Mouse (Mus musculus): Measurements from ENCODE around the gene Tgfb1i1. TPM values are rescaled to one million over a fixed set of nuclear protein-coding genes. Genes with fewer than 3 reads are reported as not detected.

The Tgfb1i1 gene
- total RNA-seq, 2 experiments from 2014 or later: 21.6 to 22.8 TPM

GRCm38 (mm10) chr7:128284047-128284446 lies 37.4 kb downstream of the Tgfb1i1 start:
- no peak for DNase-seq (ENCODE audit: low spot score in 2 of 2)

DNA sequence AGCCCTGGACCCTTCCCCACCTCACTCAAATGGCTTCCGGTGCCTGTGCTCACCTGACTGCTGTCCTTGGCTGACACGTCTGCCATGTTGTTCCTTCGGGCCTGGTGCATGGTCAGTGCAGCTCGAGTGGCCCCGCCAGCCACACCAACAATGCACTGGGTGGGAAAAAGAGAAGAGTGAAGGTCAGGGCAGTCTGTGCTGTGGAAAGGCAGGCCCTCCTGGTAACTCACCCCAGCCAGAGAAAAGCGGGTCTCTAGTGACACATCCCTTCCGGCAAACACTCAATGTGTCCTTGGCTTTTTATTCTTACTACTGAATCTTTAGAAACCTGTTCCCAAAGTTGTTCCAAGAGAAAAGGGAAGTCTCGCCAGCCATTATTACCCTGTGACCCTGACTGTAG lies 38.4 kb downstream of the Tgfb1i1 start:
- DNase-seq (ENCODE audit: low spot score in 2 of 2): no peak

DNA sequence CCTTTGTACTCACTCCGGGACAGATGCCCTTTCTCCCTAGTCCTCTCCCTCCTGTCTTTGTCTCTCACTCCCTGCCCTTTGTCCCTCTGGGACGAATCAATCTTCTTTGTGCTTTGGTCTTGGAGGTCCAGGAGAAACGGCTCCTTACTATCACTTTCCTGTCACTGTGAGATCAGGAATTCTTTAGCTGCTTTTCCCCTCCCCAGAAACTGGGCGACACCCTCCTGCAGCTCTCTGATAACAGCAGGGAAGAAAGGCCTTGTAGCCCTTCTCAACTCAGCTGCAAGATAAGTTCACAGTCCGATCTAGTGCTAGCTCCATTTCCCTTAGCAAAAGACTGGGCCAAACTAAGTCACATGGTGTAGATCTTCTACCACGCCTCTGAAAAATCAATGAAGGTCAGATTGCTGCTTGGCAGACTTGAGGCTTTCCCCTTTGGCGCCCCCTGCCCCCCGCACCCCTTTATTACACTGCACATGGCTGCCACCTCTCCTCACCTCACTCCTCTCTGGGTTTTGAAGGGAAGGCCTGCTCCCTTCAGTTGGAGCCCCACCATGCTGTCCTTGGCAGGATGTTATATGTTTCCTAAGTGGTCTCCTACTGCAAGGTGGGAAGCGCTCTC lies 42.4 kb downstream of the Tgfb1i1 start:
- DNase-seq (ENCODE audit: low spot score in 2 of 2): no peak

DNA sequence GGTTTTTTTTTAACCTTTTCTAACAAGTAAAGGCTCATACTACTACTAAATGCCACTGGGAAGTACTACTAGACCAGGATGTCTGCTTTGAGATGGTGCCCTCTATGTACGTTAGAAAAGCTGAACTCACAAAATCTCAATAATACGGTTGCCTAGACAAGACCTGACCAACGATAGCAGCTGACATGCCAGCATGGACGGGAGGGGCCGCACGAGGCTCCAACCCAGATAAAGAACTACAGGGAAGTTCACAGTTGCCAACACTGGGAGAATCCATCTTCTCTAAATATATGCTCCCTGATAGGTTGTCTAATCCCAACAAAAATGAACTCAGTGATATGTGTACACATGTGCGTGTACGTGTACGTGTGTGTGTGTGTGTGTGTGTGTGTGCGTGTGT lies 48.2 kb downstream of the Tgfb1i1 start:
- no peak for DNase-seq (ENCODE audit: low spot score in 2 of 2)

DNA sequence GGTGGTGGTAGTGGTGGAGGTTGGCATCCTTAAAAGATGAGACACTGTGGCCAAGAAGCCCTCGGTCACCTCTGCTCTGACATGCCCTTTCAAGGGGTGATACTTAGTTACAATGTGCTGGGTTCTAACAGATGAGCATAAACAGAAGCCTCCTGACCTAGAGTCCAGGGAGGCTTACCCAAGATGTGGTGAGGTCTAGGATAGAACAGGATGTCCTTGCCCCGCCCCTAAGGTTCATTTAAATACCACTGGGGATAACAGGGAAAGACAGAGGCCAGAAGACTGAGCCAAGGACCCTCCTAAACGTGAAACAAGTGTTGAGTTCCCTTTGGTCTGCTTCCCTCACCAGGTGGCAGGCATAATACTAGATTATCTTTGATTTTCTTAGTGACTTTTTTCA lies 49.9 kb downstream of the Tgfb1i1 start:
- no peak for DNase-seq (ENCODE audit: low spot score in 2 of 2)

DNA sequence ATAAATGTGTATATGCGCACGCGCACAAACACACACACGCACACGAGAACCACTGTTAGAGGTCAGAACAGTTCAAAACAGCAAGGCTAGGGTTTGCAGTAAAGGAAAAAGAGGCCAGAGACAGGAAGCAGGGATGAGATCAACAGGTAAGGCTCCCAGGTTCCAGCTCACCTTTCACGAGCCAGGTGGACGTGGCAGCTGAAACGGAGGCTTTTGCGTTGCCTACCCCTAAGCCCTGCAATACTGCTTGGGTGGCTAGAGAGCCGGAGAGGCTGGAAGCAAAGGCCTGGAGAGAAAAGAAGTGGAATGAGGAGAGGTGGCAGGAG lies 50.6 kb downstream of the Tgfb1i1 start:
- no peak for DNase-seq (ENCODE audit: low spot score in 2 of 2)

GRCm38 (mm10) chr7:128297617-128298480 lies 51.2 kb downstream of the Tgfb1i1 start, which contains the start of gene BC017158:
Gene BC017158, minus strand, starts transcription at chr7:128298170.
- peak; percentile 79 to 84 for DNase-seq (ENCODE audit: low spot score in 2 of 2)

DNA sequence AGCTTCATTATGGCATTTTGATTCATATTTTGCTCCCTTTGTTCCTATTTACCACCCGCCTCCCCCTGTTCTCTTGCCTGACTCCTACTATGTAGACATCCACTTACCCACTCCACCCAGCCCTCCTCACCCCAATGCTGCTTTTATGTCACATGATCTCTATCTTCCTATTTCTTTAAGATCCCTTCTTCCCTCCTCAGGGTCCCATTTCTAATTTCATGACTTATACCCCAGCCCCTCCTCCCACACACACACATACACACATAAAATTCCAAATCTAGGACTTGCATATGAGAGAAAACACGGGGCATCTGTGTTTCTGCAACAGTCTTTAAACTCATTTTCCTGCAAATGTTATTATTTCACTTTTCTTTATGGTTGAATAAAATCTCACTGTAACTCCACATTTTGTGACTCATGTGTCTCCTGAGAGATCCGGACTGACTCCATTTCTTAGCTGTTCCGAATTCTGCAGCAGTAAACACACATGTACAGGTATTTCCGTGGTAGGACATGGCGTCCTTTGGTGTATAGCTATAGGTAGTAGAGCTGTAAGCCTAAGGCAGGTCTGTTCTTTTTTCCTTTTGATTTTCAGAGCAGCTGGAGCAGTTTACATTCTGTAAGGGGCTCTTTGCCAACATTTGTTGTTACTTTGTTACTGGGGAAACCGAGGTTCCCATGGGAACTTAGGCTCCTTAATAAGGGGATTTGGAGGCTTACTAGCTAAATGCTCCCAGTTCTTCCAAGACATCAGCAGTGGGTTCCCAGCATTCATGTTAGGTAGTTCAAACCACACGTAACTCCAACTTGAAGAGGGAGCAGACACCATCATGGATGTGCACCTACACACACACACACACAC lies 52.1 kb downstream of the Tgfb1i1 start:
- DNase-seq (ENCODE audit: low spot score in 2 of 2): no peak

DNA sequence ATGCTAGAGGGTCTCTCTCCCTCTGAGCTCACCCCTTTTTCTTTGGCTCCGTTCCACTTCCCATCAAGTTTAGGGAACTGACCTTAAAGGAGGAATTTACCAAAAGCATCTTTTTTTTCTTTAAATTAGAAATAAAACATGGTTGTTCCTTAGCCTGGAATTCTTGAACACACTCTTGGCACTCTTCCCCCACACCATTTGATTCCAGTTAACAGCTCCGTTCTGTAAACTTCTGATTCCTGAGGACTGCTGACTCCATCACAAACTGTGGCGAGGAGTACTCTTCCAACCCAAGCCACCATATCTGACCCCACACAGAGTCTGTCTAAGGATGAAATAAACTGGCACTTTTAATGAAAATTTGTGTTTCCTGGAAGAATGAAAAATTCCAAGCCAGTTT lies 54.3 kb downstream of the Tgfb1i1 start:
- DNase-seq (ENCODE audit: low spot score in 2 of 2): no peak

GRCm38 (mm10) chr7:128302151-128302550 lies 55.5 kb downstream of the Tgfb1i1 start:
- no peak for DNase-seq (ENCODE audit: low spot score in 2 of 2)

- no peak for DNase-seq (ENCODE audit: low spot score in 2 of 2)
Observed at GRCm38 (mm10) chr7:128304198-128304597, 57.6 kb downstream of the Tgfb1i1 start.

GRCm38 (mm10) chr7:128304907-128305306 lies 58.3 kb downstream of the Tgfb1i1 start:
- peak; percentile 9 to 19 for DNase-seq (ENCODE audit: low spot score in 2 of 2)

Small RNA genes within 50 kb of the gene (microRNA-seq; reads per million reads assigned to microRNA genes)
- gene Mir3103: 1.7 reads per million in 2 experiments

Other genes starting within 250 kb of the Tgfb1i1 start
- under 1 TPM; 0.66 to 0.72 TPM for gene Trim72, start 242.9 kb upstream of the Tgfb1i1 start, total RNA-seq (2021)
- gene Itgam, start 184.2 kb upstream of the Tgfb1i1 start, total RNA-seq (2021): 10 to 100 TPM in 1 of 2 experiments, 1 to 10 TPM in 1; 9.1 to 10.2 TPM
- gene Gm49368, start 184.1 kb upstream of the Tgfb1i1 start, total RNA-seq (2021): not detected
- under 1 TPM; 0.23 to 0.40 TPM for gene Itgax, start 117.3 kb upstream of the Tgfb1i1 start, total RNA-seq (2021)
- gene Itgad, start 92.4 kb upstream of the Tgfb1i1 start, total RNA-seq (2021): not detected
- 10 to 100 TPM in 1 of 2 experiments, 1 to 10 TPM in 1; 7.5 to 10.4 TPM for gene Cox6a2, start 40.4 kb upstream of the Tgfb1i1 start, total RNA-seq (2021)
- 10 to 100 TPM; 12.2 to 14.7 TPM for gene Armc5, start 9.5 kb upstream of the Tgfb1i1 start, total RNA-seq (2021)
- gene 9130023H24Rik, start 8.8 kb upstream of the Tgfb1i1 start, total RNA-seq (2021): 1 to 10 TPM; 2.9 to 3.6 TPM
- not detected for gene Slc5a2, start 18.8 kb downstream of the Tgfb1i1 start, total RNA-seq (2021)
- gene BC017158, start 51.4 kb downstream of the Tgfb1i1 start, total RNA-seq (2021): 10 to 100 TPM; 25.6 to 27.6 TPM
- 10 to 100 TPM; 49.5 to 52.5 TPM for gene Rgs10, start 171.9 kb downstream of the Tgfb1i1 start, total RNA-seq (2021)
- gene Tial1, start 214.9 kb downstream of the Tgfb1i1 start, total RNA-seq (2021): 100 to 1,000 TPM in 1 of 2 experiments, 10 to 100 TPM in 1; 94.6 to 101 TPM